Mouse (Mus musculus): Measurements from ENCODE around the gene Ldha.
"Not testable (repeated sequence)": the region's sequence is repeated elsewhere in the genome, so short reads cannot be mapped to it uniquely, and the experiment has no call there.

The Ldha gene

DNA sequence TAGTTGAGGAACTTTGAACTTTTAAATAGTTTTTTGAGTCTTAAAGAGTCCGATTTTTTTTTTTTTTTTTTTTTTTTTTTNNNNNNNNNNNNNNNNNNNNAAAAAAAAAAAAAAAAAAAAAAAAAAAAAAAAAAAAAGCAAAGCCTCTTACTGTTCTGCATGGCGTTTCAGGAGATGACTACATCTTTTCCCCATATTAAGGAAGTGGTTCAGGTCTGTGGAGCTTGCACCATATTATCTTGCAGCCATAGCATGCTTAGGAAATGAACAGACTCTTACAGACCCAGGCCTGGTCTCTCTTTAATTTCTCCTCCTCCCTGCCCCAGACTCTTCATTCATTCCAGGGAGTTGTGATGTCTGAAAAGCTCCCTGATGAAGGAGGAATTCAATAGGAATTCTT lies 39.7 kb downstream of the Ldha start:
- no peak for DNase-seq (ENCODE audit: low read depth, low spot score)

DNA sequence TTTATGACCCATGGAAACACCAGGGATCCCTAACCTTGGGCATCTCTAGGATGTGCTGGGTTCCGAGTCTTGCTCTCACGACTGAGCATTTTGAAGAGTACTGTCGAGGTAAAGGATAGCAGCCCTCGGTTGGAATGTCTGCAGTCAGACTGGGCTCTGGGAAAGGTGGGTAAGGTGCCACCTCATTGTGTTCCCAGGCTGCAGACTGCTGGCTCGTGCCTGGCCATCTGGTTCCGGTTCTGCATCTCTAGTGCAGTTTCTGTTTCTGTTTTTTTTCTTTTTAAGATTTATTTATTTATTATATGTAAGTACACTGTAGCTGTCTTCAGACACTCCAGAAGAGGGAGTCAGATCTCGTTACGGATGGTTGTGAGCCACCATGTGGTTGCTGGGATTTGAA lies 40.7 kb downstream of the Ldha start:
- DNase-seq (ENCODE audit: low read depth, low spot score) = not testable (repeated sequence)

DNA sequence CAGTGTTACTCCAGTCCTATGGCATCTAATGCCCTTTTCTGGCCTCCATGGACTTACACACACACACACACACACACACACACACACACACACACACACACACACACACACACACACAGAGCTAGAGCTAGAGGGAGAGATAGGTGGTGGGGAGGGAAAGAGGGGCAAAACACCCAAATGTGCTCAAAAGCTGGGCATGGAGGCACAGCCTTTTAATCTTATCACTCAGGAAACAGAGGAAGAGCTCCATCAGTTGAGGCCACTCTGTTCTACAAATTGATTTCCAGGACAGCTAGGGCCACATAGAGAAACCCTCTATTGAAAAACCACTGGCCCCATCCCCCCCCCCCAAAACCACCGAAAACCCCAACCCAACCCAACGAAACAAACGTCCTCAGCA lies 42.0 kb downstream of the Ldha start:
- DNase-seq (ENCODE audit: low read depth, low spot score) = no peak

DNA sequence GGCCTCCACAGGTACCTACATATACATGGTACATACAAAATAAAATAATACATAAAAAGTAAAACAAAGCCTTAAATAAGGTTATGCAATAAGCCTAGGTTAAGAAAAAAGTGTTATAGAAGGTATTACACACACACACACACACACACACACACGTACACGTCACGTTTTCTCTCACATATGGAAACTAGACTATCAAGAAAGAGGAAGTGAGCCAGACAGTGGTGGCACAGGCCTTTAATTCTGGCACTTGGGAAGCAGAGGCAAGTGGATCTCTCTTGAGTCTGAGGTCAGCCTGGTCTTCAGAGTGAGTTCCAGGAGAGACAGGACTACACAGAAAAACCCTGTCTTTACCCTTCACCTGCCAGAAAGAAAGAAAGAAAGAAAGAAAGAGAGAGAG lies 54.2 kb downstream of the Ldha start:
- no peak for DNase-seq (ENCODE audit: low read depth, low spot score)

DNA sequence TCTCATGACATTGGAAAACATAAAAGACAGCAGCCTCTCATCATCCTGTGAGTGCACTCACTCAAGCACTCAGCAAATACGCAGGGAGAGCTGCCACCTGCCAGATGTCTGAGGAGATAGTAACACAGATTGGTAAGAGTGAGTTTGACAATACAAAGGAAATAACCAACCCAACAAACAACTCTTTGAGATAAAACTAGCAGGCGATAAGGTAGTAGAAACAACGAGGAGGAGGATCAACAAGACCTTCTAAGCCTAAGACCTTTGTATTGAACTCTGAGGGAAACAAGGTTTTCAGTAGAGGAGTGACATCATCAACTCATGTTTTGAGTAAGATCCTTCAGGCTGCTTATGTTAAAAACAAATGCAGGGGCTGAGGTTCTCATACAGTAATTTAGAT lies 58.1 kb downstream of the Ldha start:
- DNase-seq (ENCODE audit: low read depth, low spot score) = no peak
